Mouse (Mus musculus) left cerebral cortex, adult 9 months (tissue): ENCODE results near the gene Ell.
"Not testable (repeated sequence)": the region's sequence is repeated elsewhere in the genome, so short reads cannot be mapped to it uniquely, and the experiment has no call there.

ENCODE experiments used
- DNase-seq, 2 experiments: peaks; one replicate each; pipeline ENCODE4 v3.0.0; 2022; ENCODE audit warnings: low spot score in 2 of 2

The Ell gene

DNA sequence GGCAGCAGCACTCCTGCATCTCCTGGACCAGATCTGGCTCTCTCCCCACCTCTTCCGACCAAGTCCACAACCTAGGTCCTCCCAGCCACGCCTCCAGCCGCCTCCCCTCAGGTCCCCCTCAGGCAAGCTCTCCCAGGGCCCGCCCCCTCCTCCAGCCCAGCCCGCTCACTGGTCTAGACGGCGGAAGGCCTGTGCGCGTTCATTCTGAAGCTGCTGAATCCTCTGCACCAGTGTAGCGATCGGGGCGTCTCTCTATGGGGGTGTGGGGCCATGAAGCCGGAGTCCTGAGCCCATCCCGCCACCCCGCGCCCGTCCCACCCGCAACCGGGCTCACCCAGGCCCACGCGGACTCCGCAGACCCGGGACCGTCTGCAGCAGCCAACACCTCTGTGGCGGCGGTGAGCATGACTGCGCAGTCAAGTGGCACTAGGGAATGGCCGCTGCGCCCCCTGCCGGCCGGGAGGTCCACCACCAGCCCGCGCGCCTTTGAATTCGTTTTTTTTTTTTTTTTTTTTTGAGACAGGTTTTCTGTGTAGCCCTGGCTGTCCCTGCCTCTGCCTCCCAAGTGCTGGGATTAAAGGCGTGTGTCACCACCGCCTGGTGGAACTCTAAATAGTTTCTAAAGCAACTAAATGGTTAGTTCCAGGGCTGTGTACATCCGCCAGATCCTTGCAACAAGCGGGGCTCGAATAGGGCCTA, 32.8 kb upstream of the Ell start, which contains the start of gene Rex1bd:
TSS of gene Rex1bd (minus strand) at position 425 of the 699 bp plus-strand sequence.
- peak; percentile 76 to 90 for DNase-seq

DNA sequence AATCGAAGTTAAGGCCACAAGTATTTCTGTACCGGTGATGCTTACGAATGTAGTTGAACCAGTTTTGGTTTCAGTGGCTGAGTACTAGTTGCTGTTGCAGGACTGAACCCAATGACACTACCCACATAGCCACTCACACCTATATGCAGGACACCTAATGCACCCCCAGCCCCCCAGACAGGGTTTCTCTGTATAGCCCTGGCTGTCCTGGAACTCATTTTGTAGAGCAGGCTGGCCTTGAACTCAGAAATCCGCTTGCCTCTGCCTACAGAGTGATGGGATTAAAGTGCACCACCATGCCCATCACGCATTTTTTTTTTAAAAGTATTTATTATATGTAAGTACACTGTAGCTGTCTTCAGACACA, 32.2 kb upstream of the Ell start:
- DNase-seq = no peak

GRCm38 (mm10) chr8:70509281-70509952, 29.8 kb upstream of the Ell start:
- DNase-seq = no peak

DNA sequence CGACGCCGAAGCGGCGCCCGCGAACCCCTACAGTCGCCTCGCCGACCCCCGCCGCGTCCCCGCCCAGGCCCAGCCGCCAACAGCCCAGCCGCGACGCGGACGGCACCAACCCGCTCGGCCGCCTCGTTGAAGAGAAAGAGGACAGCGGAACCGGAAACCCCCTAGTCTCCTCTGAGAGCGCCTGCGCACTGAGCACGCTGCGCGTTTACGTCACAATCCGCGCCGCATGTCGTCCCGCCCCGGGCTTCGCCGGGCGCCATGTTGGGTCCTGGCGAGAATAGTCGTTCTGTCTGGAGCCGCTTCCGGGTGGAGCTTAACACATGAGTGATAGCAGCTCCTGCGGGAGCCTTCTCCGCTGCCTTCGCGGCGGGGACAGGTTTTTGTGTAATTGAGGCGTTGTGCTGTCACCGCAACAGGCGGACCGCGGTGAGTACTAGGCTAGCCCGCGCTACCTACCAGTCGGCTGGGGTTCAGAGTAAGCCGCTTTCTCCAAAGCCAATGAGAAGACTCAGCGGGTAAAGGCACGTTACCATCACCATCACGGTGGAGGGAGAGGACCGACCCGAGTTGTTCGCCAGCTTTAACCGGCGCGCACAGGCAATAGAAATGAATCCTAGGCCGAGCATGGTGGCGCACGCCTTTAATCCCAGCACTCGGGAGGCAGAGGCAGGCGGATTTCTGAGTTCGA, 28.9 kb upstream of the Ell start, which contains the start of gene Uba52:
TSS of gene Uba52 (minus strand) at position 574 of the 688 bp plus-strand sequence.
- peak; percentile 94 to 98 for DNase-seq

- DNase-seq = not testable (repeated sequence)
Observed at GRCm38 (mm10) chr8:70511174-70511573, 28.1 kb upstream of the Ell start.

DNA sequence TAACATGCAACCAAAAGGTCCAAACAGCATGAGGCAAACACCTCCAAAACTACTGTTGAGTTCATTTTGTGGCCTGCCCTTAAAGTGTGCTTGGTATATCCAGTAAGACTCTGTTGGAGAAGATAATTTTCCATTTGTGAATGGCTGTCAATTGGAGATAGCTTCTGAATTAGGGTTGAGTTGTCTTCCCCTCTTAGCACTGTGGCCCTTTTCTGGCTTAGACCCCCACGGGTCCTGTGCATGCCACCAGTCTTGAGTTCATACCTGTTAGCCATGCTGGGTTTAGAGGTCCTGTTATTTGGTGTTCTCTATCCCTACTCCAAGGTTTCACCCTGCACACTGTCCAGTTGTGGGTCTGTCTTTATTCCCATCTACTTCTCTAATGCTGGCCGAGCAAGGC, 27.5 kb upstream of the Ell start:
- DNase-seq = no peak

GRCm38 (mm10) chr8:70512253-70512903, 26.9 kb upstream of the Ell start:
- no peak for DNase-seq

GRCm38 (mm10) chr8:70513441-70513840, 25.8 kb upstream of the Ell start:
- peak in 1 of 2 experiments; percentile 60 for DNase-seq

DNA sequence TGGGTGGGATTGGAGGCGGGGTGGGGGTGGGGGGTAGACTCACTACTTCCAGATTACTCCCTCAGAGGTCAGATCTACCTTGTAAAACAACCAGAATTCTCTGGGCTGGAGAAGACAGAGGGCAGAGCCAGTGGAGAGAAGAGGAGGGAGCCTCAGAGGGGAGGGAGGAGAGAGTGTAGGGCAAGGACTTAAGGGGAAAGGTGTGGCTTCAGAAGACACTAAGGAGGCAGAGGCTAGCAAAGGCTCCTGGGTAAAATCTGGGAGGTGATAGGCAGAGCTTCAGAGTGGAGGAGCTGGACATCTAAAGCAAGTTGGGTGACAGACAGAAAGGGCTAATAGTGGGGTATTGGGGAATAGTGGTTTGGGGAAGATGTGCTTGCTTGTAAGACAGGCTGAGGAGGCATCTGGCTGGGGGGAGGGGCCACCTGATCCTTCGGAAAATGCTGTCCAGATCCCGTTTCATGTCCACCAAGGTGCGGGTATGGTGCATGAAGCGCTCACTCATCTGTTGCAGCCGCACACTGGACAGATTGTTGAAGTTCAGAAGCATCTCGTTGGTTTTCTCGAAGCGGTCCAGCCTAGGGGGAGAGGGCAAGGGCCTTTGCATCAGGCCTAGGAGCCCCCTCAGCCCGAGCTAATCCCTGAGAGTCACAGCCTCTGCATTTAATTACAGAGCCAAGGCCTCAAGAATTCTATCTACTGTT, 21.2 kb upstream of the Ell start:
- no peak for DNase-seq

DNA sequence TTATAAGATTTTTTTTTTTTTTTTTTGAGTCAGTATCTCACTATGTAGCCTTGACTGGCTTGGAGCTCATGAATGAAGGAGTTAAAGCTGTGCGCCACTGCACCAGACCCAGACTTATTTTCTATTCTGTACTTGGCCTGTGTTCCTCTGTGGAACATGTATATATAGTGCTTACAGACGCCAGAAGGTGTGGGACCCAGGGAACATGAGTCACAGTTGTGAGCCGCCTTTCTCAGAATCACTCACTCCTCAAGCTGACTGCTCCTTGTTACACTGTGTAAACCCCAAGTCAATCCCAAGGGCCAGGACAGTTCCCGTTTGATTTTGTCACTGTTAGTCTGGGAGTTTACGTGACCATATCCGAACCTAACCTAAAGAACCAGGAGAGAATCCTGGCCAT, 20.2 kb upstream of the Ell start:
- no peak for DNase-seq

DNA sequence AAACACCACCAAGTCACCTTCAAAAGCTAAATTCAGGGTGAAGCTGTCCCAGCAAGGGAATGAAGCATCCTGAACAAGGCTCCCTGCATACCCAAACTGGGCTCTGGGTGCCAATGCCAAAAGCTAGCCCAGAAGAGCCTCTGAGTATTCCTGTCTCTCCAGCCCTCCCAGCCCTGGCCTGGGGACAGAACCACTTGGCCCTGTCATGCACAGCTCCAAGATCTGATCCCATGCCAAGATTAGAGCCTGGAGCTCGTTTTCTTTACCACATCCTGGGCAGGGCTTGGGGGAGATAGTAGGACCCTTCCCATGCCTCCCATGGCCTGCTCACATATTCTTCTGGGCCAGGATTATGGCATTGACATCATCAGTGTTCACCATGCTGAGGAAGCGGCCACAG, 19.7 kb upstream of the Ell start:
- DNase-seq = no peak

- peak; percentile 93 to 97 for DNase-seq
Observed at GRCm38 (mm10) chr8:70522592-70523403, 16.5 kb upstream of the Ell start.

DNA sequence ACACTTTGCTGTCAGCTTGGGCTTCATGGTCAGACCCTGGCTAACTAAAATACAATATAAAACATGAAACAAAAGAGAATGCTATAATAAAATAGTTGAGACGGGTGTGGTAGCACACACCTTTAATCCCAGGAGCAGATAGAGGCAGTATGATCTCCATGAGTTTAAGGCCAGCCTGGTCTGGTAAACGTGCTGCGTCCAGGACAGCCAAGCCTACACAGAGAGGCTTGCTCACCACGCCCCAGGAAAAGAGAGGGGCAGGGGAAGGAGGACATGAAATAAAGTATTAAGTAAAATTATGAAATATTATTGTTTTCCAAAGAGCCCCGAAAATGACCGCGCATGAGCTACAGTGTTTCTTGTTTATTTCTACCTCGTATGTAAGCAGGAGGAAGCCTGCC, 12.1 kb upstream of the Ell start:
- no peak for DNase-seq

- peak; percentile 95 to 99 for DNase-seq
Observed at GRCm38 (mm10) chr8:70527512-70528181, 11.6 kb upstream of the Ell start, which contains the start of the genes Fkbp8 and Kxd1. Gene Fkbp8, plus strand, starts transcription at chr8:70527724. Gene Kxd1, minus strand, starts transcription at chr8:70527956.

DNA sequence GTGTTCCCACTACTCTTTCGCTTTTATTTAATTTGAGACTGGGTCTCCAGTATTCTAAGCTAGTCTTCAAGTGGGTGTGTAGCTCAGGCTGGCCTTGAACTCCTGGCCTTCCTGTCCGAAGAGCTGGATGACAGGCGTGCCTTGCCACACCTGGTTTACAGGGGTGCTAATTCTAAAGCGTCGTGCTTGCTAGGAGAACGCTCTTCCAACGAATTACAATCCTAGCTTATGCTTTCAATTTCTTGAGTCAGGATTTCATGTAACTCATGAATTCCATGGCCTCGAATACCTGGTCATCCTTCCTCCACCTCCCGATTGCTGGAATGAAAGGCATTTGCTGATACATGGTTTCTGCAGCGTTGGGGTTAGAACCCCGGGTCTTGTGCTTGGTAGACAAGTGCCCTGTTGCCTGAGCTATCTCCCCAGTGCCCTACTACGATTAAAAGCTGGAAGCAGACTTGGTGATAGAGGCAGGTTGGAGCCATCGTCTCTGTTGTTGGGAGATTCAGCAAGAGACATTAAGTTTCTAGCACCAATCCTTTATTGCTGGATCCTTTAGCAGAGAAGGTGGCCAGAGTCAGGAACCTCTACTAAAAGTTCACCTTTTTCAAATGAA, 11.0 kb upstream of the Ell start:
- no peak for DNase-seq

GRCm38 (mm10) chr8:70529299-70529698, 10.0 kb upstream of the Ell start:
- no peak for DNase-seq

- DNase-seq = no peak
Observed at GRCm38 (mm10) chr8:70529741-70530161, 9.5 kb upstream of the Ell start.

DNA sequence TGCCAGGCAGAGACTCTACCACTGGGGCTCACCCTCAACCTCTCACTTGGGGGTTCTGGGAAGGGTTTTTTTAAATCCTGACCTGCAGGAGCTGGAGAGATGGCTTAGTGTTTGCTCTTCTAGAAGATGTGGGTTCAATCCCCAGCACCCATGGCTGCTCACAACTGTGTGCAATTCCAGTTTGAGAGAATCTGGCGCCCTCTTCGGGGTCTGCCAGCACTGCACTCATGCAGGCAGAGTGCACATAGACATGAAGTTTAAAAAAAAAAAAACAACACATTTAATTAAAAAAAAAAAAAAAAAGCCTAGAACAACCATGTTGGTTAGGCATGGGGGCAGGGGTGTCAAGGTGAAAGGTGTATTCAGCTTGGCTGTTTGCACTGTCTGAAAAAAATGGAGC, 8.9 kb upstream of the Ell start:
- no peak for DNase-seq

DNA sequence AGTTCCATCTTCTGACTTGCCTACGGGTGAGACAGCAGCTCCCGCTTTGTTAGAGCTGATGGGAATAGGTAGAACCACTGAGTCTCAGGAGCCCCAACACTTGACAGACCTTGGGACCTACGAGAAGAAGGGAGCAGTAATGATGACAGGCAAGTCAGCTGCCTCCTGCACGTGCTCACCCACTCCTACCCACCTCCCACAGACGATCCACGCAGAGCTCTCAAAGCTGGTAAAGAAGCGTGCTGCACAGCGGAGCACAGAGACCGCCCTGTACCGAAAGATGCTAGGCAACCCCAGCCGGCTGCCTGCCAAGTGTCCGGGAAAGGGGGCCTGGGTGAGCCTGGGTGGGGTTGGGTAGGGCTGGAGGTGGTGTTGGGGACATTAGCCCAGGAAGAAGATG, 5.0 kb upstream of the Ell start:
- no peak for DNase-seq

GRCm38 (mm10) chr8:70535221-70535620, 4.0 kb upstream of the Ell start:
- DNase-seq = no peak
